Mouse (Mus musculus) layer of hippocampus, adult 8-10 months (tissue): ENCODE data around the gene Sumf1. TPM values are rescaled to one million over a fixed set of nuclear protein-coding genes. Genes with fewer than 3 reads are reported as not detected.

Source experiments
- DNase-seq, 2 experiments: peaks; one replicate each; pipeline ENCODE4 v3.0.0; 2022; ENCODE audit warnings: low spot score in 2 of 2
- total RNA-seq, 4 experiments: library from RNA; stranded (reverse); gene quantifications; 2 replicates each; pipeline ENCODE4 v1.2.4; 2022

Sumf1 gene
- total RNA-seq, 4 experiments from 2014 or later = 19.2 to 29.2 (median 22.3) TPM

DNA sequence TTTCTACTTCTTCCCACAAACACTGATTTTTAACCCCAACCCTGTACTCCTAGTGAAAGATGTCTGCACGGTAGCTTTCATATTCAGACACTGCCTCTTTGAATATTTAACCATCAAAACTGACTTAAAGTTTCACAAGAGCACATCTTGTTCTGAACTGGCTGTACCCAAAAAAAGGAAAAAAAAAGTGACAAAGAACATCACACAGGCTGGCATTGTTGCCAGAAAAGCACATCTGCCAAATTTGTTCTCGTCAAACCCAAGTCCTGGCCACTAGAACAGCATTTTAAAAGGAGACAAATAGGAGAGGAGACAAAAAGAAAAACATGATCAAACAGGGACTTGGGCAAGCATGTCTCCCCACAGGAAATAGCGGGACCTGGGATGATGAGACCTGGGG lies 91.9 kb downstream of the Sumf1 start:
- no peak for DNase-seq

- DNase-seq = no peak
Measured at GRCm38 (mm10) chr6:108092646-108093045, 92.7 kb downstream of the Sumf1 start.

- no peak for DNase-seq
Measured at GRCm38 (mm10) chr6:108091296-108091695, 94.1 kb downstream of the Sumf1 start.

- DNase-seq = no peak
Measured at GRCm38 (mm10) chr6:108075857-108076256, 109.5 kb downstream of the Sumf1 start.

GRCm38 (mm10) chr6:108074624-108075023 lies 110.8 kb downstream of the Sumf1 start:
- DNase-seq = no peak

DNA sequence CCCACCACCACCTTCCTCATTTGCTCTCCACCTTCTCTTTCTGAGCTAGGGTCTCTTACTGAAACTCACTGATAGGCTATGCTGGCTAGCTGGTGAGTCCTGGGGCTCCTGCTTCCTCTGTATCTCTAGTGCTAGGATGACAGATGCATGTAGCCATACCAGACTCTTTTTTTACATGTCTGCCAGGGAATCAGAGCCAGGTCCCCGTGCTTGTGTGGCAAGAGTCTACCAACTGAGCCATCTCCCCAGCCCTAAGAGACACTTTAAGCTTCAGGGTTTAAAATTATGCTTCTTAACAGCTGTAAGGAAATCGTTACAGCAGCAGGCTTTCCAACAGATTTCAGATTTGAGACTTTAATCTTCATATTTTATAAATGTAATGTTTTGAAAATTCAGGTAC lies 111.5 kb downstream of the Sumf1 start:
- no peak for DNase-seq

- no peak for DNase-seq
Measured at GRCm38 (mm10) chr6:108073071-108073470, 112.3 kb downstream of the Sumf1 start.

- no peak for DNase-seq
Measured at GRCm38 (mm10) chr6:108070947-108071346, 114.4 kb downstream of the Sumf1 start.

DNA sequence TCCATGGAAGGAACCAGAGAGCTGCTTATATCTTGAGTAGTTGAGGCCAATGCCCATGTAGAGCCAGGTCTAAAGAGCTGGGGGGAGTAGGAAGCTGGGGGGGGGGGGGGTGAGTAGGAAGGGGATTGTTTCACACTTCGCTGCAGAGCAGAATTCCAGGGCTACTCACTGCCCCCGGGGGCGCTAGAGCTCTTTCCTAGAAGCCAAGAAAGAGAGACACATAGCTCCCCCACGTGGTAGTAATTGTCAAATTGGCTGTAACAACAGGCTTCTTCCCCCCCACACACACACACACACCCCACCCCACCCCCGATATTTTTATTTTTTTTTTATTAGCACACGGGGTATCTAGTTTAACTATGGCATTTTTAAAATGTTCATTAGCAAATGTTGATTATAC lies 119.8 kb downstream of the Sumf1 start:
- DNase-seq = peak; percentile 71 to 80

DNA sequence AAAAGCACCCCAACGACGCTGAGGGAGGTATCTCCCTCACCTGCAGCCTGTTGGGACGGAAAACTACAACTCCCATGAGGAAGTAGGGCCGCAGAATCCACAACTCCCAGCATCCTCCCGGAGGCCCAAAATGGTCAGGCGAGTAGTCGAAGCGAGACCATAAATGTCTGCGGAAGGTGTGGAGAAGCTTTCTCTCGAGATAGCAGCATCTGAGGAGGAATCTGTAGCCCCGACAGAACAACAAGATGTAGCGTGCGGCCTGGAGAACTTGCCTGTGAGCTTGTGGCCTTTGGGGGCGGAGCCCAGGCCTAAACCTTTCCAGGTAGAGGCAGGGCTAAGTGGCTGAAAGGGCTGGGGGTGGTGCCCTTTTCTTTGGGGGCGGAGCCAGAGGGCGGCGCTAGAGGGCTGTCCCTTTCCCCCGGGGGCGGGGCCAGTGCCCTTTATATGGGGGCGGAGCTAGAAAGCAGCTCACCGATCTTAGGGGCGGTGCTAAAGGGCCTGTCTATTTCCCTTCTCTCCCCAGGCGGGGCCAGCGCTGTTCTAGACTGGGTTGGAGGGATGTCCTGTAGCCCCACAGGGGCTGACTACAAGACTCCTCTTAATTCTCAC lies 120.4 kb downstream of the Sumf1 start, which contains the start of gene Setmar:
Gene Setmar (plus strand): TSS at position 128 of the 609 bp plus-strand sequence.
- DNase-seq = peak; percentile 94 to 96

GRCm38 (mm10) chr6:108061121-108061520 lies 124.3 kb downstream of the Sumf1 start:
- no peak for DNase-seq

DNA sequence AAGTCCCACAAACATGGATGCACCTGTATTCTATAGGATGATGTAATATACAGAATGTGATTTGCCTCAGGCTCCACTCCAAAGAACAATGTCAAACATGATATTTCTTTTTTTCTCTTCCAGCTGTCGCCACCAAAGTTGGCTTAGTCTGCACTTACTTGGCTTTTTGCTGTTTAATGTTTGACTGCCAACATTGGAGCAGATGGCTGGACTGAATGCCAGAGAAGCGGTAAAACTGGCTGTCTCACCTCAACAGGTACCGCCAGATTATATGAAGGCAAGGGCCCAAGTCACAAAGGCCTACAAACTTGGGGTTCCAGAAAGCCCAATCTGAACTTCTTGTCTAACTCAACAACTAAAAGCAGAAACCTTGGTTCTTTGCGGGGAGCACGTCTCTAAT lies 127.3 kb downstream of the Sumf1 start:
- no peak for DNase-seq

GRCm38 (mm10) chr6:108057353-108057752 lies 128.0 kb downstream of the Sumf1 start:
- no peak for DNase-seq

Other genes with a start within 250 kb of the Sumf1 start
- gene Setmar, start 120.5 kb downstream of the Sumf1 start, total RNA-seq = 10 to 100 TPM in 1 of 4 experiments, 1 to 10 TPM in 3; 7.2 to 12.2 (median 9.9) TPM
- gene Itpr1, start 27.5 kb upstream of the Sumf1 start, total RNA-seq = 100 to 1,000 TPM; 277 to 326 (median 299) TPM